Mouse (Mus musculus) hindbrain, embryonic 12.5 days (tissue): ENCODE measurements around the gene Rpl38. TPM values are rescaled to one million over a fixed set of nuclear protein-coding genes. Genes with fewer than 3 reads are reported as not detected.

Source experiments
- ATAC-seq: fragments of 200-750 bp; cut with Nextera tagmentation; 2 replicates; pipeline ENCODE4 v1.8.0; 2017; ENCODE audit warnings: moderate TSS enrichment; ENCODE audit not compliant: low FRiP score
- H3K27ac ChIP-seq: fragments of 300-500 bp; sonication (generic); 2 replicates; pipeline ENCODE4 v1.5.1; 2016; ENCODE audit warnings: mild to moderate bottlenecking
- H3K27me3 ChIP-seq: fragments of 300-500 bp; sonication (generic); 2 replicates; pipeline ENCODE4 v1.6.1; 2016; ENCODE audit warnings: mild to moderate bottlenecking
- H3K36me3 ChIP-seq: fragments of 300-500 bp; sonication (generic); 2 replicates; pipeline ENCODE4 v1.6.1; 2016; ENCODE audit warnings: mild to moderate bottlenecking
- H3K4me1 ChIP-seq: fragments of 300-500 bp; sonication (generic); 2 replicates; pipeline ENCODE4 v1.6.1; 2016
- H3K4me2 ChIP-seq: fragments of 300-500 bp; sonication (generic); replicated peaks from 2 replicates; pipeline ENCODE4 v1.6.1; 2016; ENCODE audit warnings: mild to moderate bottlenecking
- H3K4me3 ChIP-seq: fragments of 300-500 bp; sonication (generic); 2 replicates; pipeline ENCODE4 v1.5.1; 2016; ENCODE audit warnings: mild to moderate bottlenecking
- H3K9ac ChIP-seq: fragments of 300-500 bp; sonication (generic); 2 replicates; pipeline ENCODE4 v1.6.1; 2016; ENCODE audit warnings: mild to moderate bottlenecking, moderate library complexity
- H3K9me3 ChIP-seq: fragments of 300-500 bp; sonication (generic); replicated peaks from 2 replicates; pipeline ENCODE4 v1.6.1; 2016; ENCODE audit warnings: mild to moderate bottlenecking
- WGBS: fragments of 180-500 bp; shearing (Covaris S2); methylation state at CpG from one replicate; pipeline ENCODE4 v1.1.7; 2016; 5-methylcytosine and 5-hydroxymethylcytosine counted together
- polyA plus RNA-seq: library from polyadenylated mRNA; unstranded; fragments of >200 nt; fragmentation: Nextera tagmentation; extraction: Ambion mirVana; gene quantifications from 2 replicates; pipeline ENCODE4 v1.2.1, GENCODE M21; 2016

Rpl38 gene
- polyA plus RNA-seq, 1 experiment from 2014 or later: 856 TPM

GRCm38 (mm10) chr11:114641136-114641535 is 27.2 kb upstream of the Rpl38 start:
- peaks cover 33% of the 10 kb centered on the region for H3K4me1 ChIP-seq
- H3K9me3 ChIP-seq: no peaks in the 10 kb centered on the region; the same call in 1 of the 2 replicates
- H3K4me3 ChIP-seq: no peak overlapping the region
- WGBS: 84% methylated on average over 8 of the region's 8 CpGs
- H3K4me2 ChIP-seq: no peak overlapping the region
- no peaks in the 10 kb centered on the region for H3K36me3 ChIP-seq
- ATAC-seq: no peak
- no peak overlapping the region for H3K9ac ChIP-seq
- no peak overlapping the region for H3K27ac ChIP-seq
- H3K27me3 ChIP-seq: peaks cover 17% of the 10 kb centered on the region

GRCm38 (mm10) chr11:114642184-114642583 is 26.1 kb upstream of the Rpl38 start:
- 54% methylated on average over 12 of the region's 12 CpGs for WGBS
- Histone ChIP-seq H3K9me3 (no peaks in the 10 kb centered on the region; the same call in 1 of the 2 replicates), H3K9ac (no peak overlapping the region), H3K36me3 (no peaks in the 10 kb centered on the region), H3K27ac (no peak overlapping the region), H3K4me1 (peaks cover 24% of the 10 kb centered on the region), H3K4me2 (no peak overlapping the region), H3K27me3 (peaks cover 17% of the 10 kb centered on the region), H3K4me3 (no peak overlapping the region)
- ATAC-seq: peak; percentile 72

- Histone ChIP-seq H3K4me2 (no peak overlapping the region), H3K4me1 (peaks cover 20% of the 10 kb centered on the region), H3K9ac (no peak overlapping the region), H3K36me3 (no peaks in the 10 kb centered on the region), H3K4me3 (no peak overlapping the region), H3K27me3 (peaks cover 15% of the 10 kb centered on the region), H3K27ac (no peak overlapping the region), H3K9me3 (no peaks in the 10 kb centered on the region; the same call in 1 of the 2 replicates)
- WGBS: 75% methylated on average over 11 of the region's 11 CpGs
- no peak for ATAC-seq
Observed at GRCm38 (mm10) chr11:114642926-114643325, 25.4 kb upstream of the Rpl38 start.

GRCm38 (mm10) chr11:114644122-114644521 is 24.2 kb upstream of the Rpl38 start:
- Histone ChIP-seq H3K4me3 (no peak overlapping the region), H3K4me1 (peaks cover 14% of the 10 kb centered on the region), H3K27ac (no peak overlapping the region), H3K4me2 (no peak overlapping the region), H3K9me3 (no peaks in the 10 kb centered on the region; the same call in 1 of the 2 replicates), H3K27me3 (peaks cover 13% of the 10 kb centered on the region), H3K36me3 (no peaks in the 10 kb centered on the region), H3K9ac (no peak overlapping the region)
- whole genome bisulfite sequencing: 46% methylated on average over 2 of the region's 2 CpGs
- no peak for ATAC-seq

- 62% methylated on average over 4 of the region's 4 CpGs for WGBS
- H3K27ac ChIP-seq: no peak overlapping the region
- no peaks in the 10 kb centered on the region for H3K36me3 ChIP-seq
- no peak overlapping the region for H3K4me3 ChIP-seq
- ATAC-seq: no peak
- H3K4me1 ChIP-seq: peaks cover 9% of the 10 kb centered on the region
- H3K9ac ChIP-seq: no peak overlapping the region
- no peaks in the 10 kb centered on the region; the same call in 1 of the 2 replicates for H3K9me3 ChIP-seq
- peaks cover 2% of the 10 kb centered on the region; the same call in 1 of the 2 replicates for H3K27me3 ChIP-seq
- no peak overlapping the region for H3K4me2 ChIP-seq
Observed at GRCm38 (mm10) chr11:114649510-114649909, 18.8 kb upstream of the Rpl38 start.

- 8% methylated on average over 16 of the region's 16 CpGs for WGBS
- peaks cover 4% of the 10 kb centered on the region; the same call in 1 of the 2 replicates for H3K27me3 ChIP-seq
- H3K4me2 ChIP-seq: peak overlapping the region; percentile 17; the same call in 1 of the 2 replicates
- H3K36me3 ChIP-seq: no peaks in the 10 kb centered on the region
- peaks cover 21% of the 10 kb centered on the region for H3K4me1 ChIP-seq
- no peak overlapping the region for H3K4me3 ChIP-seq
- H3K27ac ChIP-seq: peak overlapping the region; percentile 44
- 0 out of 2 replicates have a peak, but pooled peaks have one; percentile 36 for ATAC-seq
- no peaks in the 10 kb centered on the region for H3K9me3 ChIP-seq
- H3K9ac ChIP-seq: no peak overlapping the region
Observed at GRCm38 (mm10) chr11:114652531-114652930, 15.8 kb upstream of the Rpl38 start.

GRCm38 (mm10) chr11:114653664-114654063 is 14.7 kb upstream of the Rpl38 start:
- Histone ChIP-seq H3K27me3 (peaks cover 4% of the 10 kb centered on the region; the same call in 1 of the 2 replicates), H3K9me3 (no peaks in the 10 kb centered on the region), H3K9ac (no peak overlapping the region), H3K4me2 (no peak overlapping the region), H3K27ac (no peak overlapping the region), H3K4me1 (peaks cover 25% of the 10 kb centered on the region), H3K4me3 (no peak overlapping the region), H3K36me3 (no peaks in the 10 kb centered on the region)
- no peak for ATAC-seq
- WGBS: 85% methylated on average over 6 of the region's 6 CpGs

- peaks cover 4% of the 10 kb centered on the region; the same call in 1 of the 2 replicates for H3K27me3 ChIP-seq
- no peak overlapping the region for H3K9ac ChIP-seq
- no peak overlapping the region for H3K4me3 ChIP-seq
- no peaks in the 10 kb centered on the region for H3K9me3 ChIP-seq
- peaks cover 25% of the 10 kb centered on the region for H3K4me1 ChIP-seq
- no peak for ATAC-seq
- WGBS: 57% methylated on average over 5 of the region's 5 CpGs
- H3K4me2 ChIP-seq: no peak overlapping the region
- no peaks in the 10 kb centered on the region for H3K36me3 ChIP-seq
- H3K27ac ChIP-seq: no peak overlapping the region
Observed at GRCm38 (mm10) chr11:114654552-114654951, 13.8 kb upstream of the Rpl38 start.

DNA sequence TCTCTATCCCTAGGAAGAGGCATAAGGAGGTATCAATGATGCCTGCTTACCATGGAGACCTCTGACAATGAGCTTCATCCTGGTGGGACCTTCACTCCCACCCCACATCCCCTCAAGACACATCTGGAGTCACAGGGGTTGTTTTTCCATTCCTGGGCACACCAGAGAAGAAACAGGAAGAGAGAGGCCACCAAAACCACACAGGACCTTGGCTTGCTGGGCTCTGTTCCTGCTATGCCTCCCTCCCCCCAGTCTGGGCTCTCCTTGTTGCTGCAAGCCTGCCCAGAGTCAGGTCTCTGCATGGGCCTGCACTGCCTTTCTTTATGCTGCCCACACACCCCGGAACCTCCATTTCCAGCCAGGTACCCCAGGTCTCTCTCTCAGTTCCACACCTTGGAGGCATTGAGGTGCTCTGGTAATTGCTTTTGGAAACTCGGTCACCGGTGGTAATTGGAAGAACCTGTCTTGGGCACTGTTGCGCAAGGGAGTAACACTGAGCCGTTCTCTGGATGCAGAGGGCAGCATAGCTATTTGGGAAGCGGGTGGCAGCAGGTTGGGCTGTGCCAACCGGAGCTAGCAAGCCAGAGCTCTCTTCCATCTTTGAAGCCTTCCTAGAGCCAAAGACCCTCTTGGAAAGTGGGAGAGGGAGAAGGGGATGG is 12.8 kb upstream of the Rpl38 start:
- Histone ChIP-seq H3K4me3 (no peak overlapping the region), H3K27ac (no peak overlapping the region), H3K4me2 (no peak overlapping the region), H3K27me3 (peaks cover 4% of the 10 kb centered on the region; the same call in 1 of the 2 replicates), H3K4me1 (peaks cover 25% of the 10 kb centered on the region), H3K9ac (no peak overlapping the region), H3K36me3 (no peaks in the 10 kb centered on the region), H3K9me3 (no peaks in the 10 kb centered on the region)
- 82% methylated on average over 7 of the region's 7 CpGs for WGBS
- no peak for ATAC-seq

- peak overlapping the region; percentile 32 for H3K9ac ChIP-seq
- H3K4me1 ChIP-seq: peaks cover 24% of the 10 kb centered on the region
- H3K9me3 ChIP-seq: no peaks in the 10 kb centered on the region
- no peaks in the 10 kb centered on the region for H3K36me3 ChIP-seq
- ATAC-seq: peak; percentile 76
- H3K27me3 ChIP-seq: peaks cover 4% of the 10 kb centered on the region; the same call in 1 of the 2 replicates
- no peak overlapping the region for H3K4me3 ChIP-seq
- peak overlapping the region; percentile 70 for H3K27ac ChIP-seq
- H3K4me2 ChIP-seq: peak overlapping the region; percentile 41
- 29% methylated on average over 27 of the region's 27 CpGs for WGBS
Observed at GRCm38 (mm10) chr11:114656994-114657644, 11.2 kb upstream of the Rpl38 start.

- Histone ChIP-seq H3K9me3 (no peaks in the 10 kb centered on the region), H3K4me3 (no peak overlapping the region), H3K4me2 (peak overlapping the region; percentile 41; the same call in 1 of the 2 replicates), H3K9ac (no peak overlapping the region), H3K27me3 (peaks cover 4% of the 10 kb centered on the region; the same call in 1 of the 2 replicates), H3K4me1 (peaks cover 18% of the 10 kb centered on the region), H3K36me3 (no peaks in the 10 kb centered on the region), H3K27ac (peak overlapping the region; percentile 70)
- peak; percentile 54 for ATAC-seq
- 19% methylated on average over 7 of the region's 7 CpGs for WGBS
Observed at GRCm38 (mm10) chr11:114657737-114658136, 10.6 kb upstream of the Rpl38 start.

DNA sequence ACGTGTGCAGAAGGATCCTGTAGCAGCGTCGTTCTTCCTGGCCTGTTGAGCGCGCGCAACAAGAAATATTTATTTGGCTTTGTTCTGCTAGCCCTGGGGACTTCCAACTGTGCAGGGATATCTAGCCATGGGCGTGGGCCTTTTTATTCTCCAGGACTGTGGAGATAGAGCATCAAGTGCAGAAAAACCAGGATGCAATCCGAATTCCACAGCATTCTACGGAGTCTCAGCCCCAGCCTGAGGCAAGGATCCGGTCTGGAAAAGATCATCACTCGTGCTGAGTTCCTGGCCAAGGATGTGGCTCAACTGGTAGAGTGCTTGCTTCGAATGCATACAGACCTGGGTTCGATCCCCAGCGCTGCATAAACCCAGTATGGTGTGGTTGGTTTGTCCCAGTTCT is 6.2 kb upstream of the Rpl38 start:
- Histone ChIP-seq H3K27ac (no peak overlapping the region), H3K4me2 (no peak overlapping the region), H3K4me3 (no peak overlapping the region), H3K4me1 (peaks cover 8% of the 10 kb centered on the region), H3K9me3 (no peaks in the 10 kb centered on the region), H3K36me3 (no peaks in the 10 kb centered on the region), H3K27me3 (peaks cover 21% of the 10 kb centered on the region), H3K9ac (no peak overlapping the region)
- no peak for ATAC-seq
- 89% methylated on average over 14 of the region's 14 CpGs for WGBS
